Mouse (Mus musculus) kidney, postnatal 36 days (tissue): ENCODE measurements around the gene Mup14.
"Not testable (repeated sequence)": the region's sequence is repeated elsewhere in the genome, so short reads cannot be mapped to it uniquely, and the experiment has no call there.

ENCODE experiments used
- DNase-seq, 2 experiments: peaks; one replicate each; pipeline ENCODE4 v3.0.0; 2021 to 2022; ENCODE audit warnings: mixed read lengths in 2 of 2

The Mup14 gene

DNA sequence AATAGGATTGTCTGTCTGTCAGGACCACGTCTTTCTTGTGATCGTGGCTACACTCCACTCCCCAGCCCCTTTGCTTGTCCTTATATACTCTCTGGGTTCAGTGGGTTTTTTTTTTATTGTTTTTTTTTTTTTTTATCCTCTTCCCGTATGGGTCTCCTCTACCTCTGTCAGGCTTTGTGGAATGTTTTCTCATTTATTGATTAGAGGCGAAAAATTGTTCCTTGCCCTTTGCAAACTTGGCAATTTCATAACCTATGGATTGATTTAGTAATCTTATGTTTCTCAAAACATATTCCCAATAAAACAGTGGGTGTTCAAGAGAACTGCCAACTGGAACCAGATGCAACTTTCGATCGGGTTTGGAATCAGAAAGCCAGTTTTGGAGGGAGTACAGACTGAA, at the start of gene Mup14:
Mup14 (minus strand) TSS at position 101 of the 400 bp plus-strand sequence.
- DNase-seq = not testable (repeated sequence)

DNA sequence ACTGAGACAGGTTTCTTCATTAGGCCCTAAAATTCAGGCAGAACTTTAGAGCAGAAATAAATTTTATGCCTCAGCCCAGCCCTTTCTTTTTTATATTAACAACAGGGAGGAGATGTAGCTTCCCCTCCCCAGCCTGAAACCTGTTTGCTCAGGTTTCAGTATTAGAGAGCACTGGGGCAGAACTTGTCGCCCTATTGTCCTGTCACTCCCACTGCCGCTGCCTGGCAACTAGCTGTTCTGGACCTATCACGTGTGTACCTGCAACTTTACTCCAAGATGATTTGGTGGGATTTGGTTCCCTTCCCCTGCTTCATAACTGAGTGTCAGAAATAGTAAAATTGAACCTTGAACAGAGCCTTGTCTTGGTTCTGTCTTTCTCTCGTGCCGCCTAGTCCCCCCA, 34.3 kb upstream of the Mup14 start:
- peak; percentile 50 to 66 for DNase-seq
